Comparison of ENCODE assay signal across 8 mouse cellular contexts in the genomic region with DNA sequence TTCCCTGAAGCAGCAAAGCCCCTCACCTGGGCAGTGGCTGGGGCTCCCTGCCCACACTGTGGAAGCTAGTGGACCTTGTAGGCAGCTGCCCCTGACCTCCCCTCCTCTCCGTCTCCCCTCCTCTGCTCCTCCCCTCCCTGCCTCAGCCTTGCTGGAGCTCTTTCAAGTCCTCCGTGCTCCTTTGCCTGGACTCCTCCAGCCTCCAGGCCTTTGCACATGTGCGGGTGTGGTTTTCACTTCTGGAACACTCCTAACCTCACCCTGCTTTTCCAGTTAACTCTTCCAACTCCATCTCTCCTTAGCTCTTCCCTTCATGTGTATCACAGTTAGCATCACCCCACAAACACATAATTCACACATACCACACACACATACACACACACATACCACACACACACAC.
DNase-seq lines count a peak whose midpoint lies in the region; ATAC-seq and TF ChIP-seq lines count a peak whose summit lies in the region.

No protein-coding gene starts in this region.

- WGBS in embryonic facial prominence, embryonic 11.5 days, result 9% methylated on average over 3 of the region's 3 CpGs
- WGBS in heart, embryonic 15.5 days, result 8% methylated on average over 3 of the region's 3 CpGs
- 8% methylated on average over 3 of the region's 3 CpGs for WGBS in limb, embryonic 14.5 days

- no peak overlapping the region for H3K4me2 ChIP-seq in embryonic facial prominence, embryonic 11.5 days (ENCODE audit: low read depth, low read length)
- H3K4me2 ChIP-seq in heart, embryonic 15.5 days, result no peak overlapping the region
- H3K4me2 ChIP-seq in limb, embryonic 14.5 days (replicated peaks; ENCODE audit: low read depth, low read length, severe bottlenecking), result no peak overlapping the region

- intact Hi-C loops in heart, postnatal 25 days (cut with DNase I), result no loop called here

- H3K27me3 ChIP-seq in embryonic facial prominence, embryonic 11.5 days (ENCODE audit: control insufficient read depth, insufficient read depth, low read length), result no peaks in the 10 kb centered on the region
- H3K27me3 ChIP-seq in heart, embryonic 15.5 days, result no peaks in the 10 kb centered on the region
- no peaks in the 10 kb centered on the region for H3K27me3 ChIP-seq in limb, embryonic 14.5 days (ENCODE audit: control insufficient read depth, insufficient read depth, low read length)

- no peak for TF ChIP-seq POLR2A in limb, embryonic 14.5 days (IDR thresholded peaks at IDR 0.05; ENCODE audit: borderline replicate concordance, extremely low read depth, insufficient read depth, insufficient read length)

- H3K36me3 ChIP-seq in embryonic facial prominence, embryonic 11.5 days (replicated peaks; ENCODE audit: control insufficient read depth, insufficient read depth, low read depth, low read length), result no peaks in the 10 kb centered on the region
- H3K36me3 ChIP-seq in heart, embryonic 15.5 days, result no peaks in the 10 kb centered on the region
- no peaks in the 10 kb centered on the region for H3K36me3 ChIP-seq in limb, embryonic 14.5 days (ENCODE audit: control insufficient read depth, insufficient read depth, low read length)

- ATAC-seq in embryonic facial prominence, embryonic 11.5 days (replicated peaks; ENCODE audit: insufficient number of reproducible peaks, low FRiP score, low TSS enrichment, low read depth), result no peak
- ATAC-seq in heart, embryonic 15.5 days (replicated peaks; ENCODE audit: insufficient number of reproducible peaks, insufficient read depth, low FRiP score, low read depth), result no peak
- no peak for ATAC-seq in limb, embryonic 14.5 days (ENCODE audit: low FRiP score, low read depth)

- DNase-seq in heart, adult 11 months, result peak; percentile 98
- no peak for DNase-seq in heart, postnatal 25 days (ENCODE audit: low spot score)
- no peak for DNase-seq in embryonic facial prominence, embryonic 11.5 days (ENCODE audit: low spot score)
- DNase-seq in limb, embryonic 14.5 days (ENCODE audit: low spot score), result peak; percentile 66
- peak; percentile 52 for DNase-seq in urinary bladder, postnatal 25 days (ENCODE audit: low spot score)
- no peak for DNase-seq in layer of hippocampus, adult 9-11 months
- no peak for DNase-seq in frontal cortex, postnatal 36 days (ENCODE audit: low spot score in 2 of 2)

- peaks cover 34% of the 10 kb centered on the region for H3K4me1 ChIP-seq in embryonic facial prominence, embryonic 11.5 days (ENCODE audit: control insufficient read depth, insufficient read depth, low read length)
- H3K4me1 ChIP-seq in heart, embryonic 15.5 days (replicated peaks), result peaks cover 66% of the 10 kb centered on the region
- H3K4me1 ChIP-seq in limb, embryonic 14.5 days (ENCODE audit: control insufficient read depth, insufficient read depth, low read length), result peaks cover 72% of the 10 kb centered on the region

- no peaks in the 10 kb centered on the region for H3K9me3 ChIP-seq in embryonic facial prominence, embryonic 11.5 days (replicated peaks; ENCODE audit: control insufficient read depth, low read length)
- no peaks in the 10 kb centered on the region for H3K9me3 ChIP-seq in heart, embryonic 15.5 days (replicated peaks)
- H3K9me3 ChIP-seq in limb, embryonic 14.5 days (ENCODE audit: control insufficient read depth, low read length), result no peaks in the 10 kb centered on the region

- H3K4me3 ChIP-seq in embryonic facial prominence, embryonic 11.5 days (ENCODE audit: low read depth, low read length), result no peak overlapping the region
- no peak overlapping the region for H3K4me3 ChIP-seq in heart, embryonic 15.5 days
- no peak overlapping the region for H3K4me3 ChIP-seq in limb, embryonic 14.5 days (replicated peaks; ENCODE audit: low read length)

- peak overlapping the region; percentile 25; the same call in 1 of the 2 replicates for H3K9ac ChIP-seq in embryonic facial prominence, embryonic 11.5 days (replicated peaks; ENCODE audit: low read length)
- no peak overlapping the region for H3K9ac ChIP-seq in heart, embryonic 15.5 days
- no peak overlapping the region for H3K9ac ChIP-seq in limb, embryonic 14.5 days (ENCODE audit: low read depth, low read length, severe bottlenecking)

- H3K27ac ChIP-seq in embryonic facial prominence, embryonic 11.5 days (replicated peaks; ENCODE audit: low read depth, low read length), result no peak overlapping the region
- H3K27ac ChIP-seq in heart, embryonic 15.5 days, result peak overlapping the region; percentile 91
- peak overlapping the region; percentile 65; the same call in 1 of the 2 replicates for H3K27ac ChIP-seq in limb, embryonic 14.5 days (replicated peaks; ENCODE audit: low read depth, low read length)

Comparison
In these comparisons a context has a peak if more than half of its experiments do, and no peak if none do; other contexts are left out.
1. DNase-seq: peak in heart, adult 11 months (single experiment), limb, embryonic 14.5 days (single experiment) and urinary bladder, postnatal 25 days (single experiment); none in heart, postnatal 25 days (single experiment), embryonic facial prominence, embryonic 11.5 days (single experiment), layer of hippocampus, adult 9-11 months (single experiment) and frontal cortex, postnatal 36 days (0 of 2).